Comparison of ENCODE assay signal across 18 mouse cellular contexts in genomic region chr12:100514611-100515010, GRCm38 (mm10).
"Had no signal": no experiment of that assay in that cellular context is flagged by ENCODE, and none has a peak within 500 bp of the region (broad histone marks: within the 10 kb centered on the region; RNA-seq: fewer than 3 reads in every experiment).

No protein-coding gene starts in this region.

- DNase-seq: kidney, postnatal 10 days; kidney, postnatal 36 days; layer of hippocampus, postnatal 36 days; liver, embryonic 13.5 days; lung, adult 2 months; lung, postnatal 14 days; lung, postnatal 4 days; midbrain, embryonic 14.5 days; retina, postnatal 1 day; right cerebral cortex, postnatal 25 days; thymus, adult 2 months; thymus, postnatal 14 days; thymus, postnatal 4 days had no signal

- H3K27ac ChIP-seq: kidney, embryonic 15.5 days; left cerebral cortex, adult 2 months; liver, embryonic 13.5 days; neural tube, embryonic 12.5 days; neural tube, embryonic 15.5 days; stomach, postnatal 0 days had no signal

- H3K4me3 ChIP-seq: kidney, embryonic 15.5 days; left cerebral cortex, adult 2 months; liver, embryonic 13.5 days; neural tube, embryonic 12.5 days; neural tube, embryonic 15.5 days had no signal
